Mouse (Mus musculus): ENCODE measurements around the gene Camkmt. TPM values are rescaled to one million over a fixed set of nuclear protein-coding genes. Genes with fewer than 3 reads are reported as not detected.

Camkmt gene
- total and polyA plus RNA-seq, 3 experiments: 1.6 to 5.9 TPM; not detected in 1

DNA sequence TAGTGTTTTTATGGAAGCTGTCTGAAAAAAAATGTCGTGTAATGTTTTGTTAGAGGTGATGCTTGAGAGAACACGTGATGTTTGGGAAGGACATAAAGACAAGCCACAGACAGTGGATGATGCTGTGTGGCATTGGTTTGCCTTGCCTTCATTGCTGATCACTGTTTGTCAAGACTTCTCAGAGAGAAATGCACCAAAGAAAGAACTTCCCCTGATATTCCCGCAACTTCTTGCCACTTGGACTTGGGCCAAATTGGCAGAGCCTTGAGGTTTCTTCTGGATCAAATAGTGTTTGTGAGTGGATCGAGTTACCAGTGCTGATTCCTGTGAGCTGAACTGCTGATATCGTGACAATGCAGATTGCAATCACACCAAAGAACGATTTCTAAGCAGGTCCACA lies 405.5 kb downstream of the Camkmt start:
- TF ChIP-seq TBP (IDR thresholded peaks at IDR 0.05; ENCODE audit: low read depth, low read length): no peak
- TF ChIP-seq JUND (IDR thresholded peaks at IDR 0.05; ENCODE audit: low read depth, low read length): no peak
- no peak for TF ChIP-seq POLR2AphosphoS2 (IDR thresholded peaks at IDR 0.05; ENCODE audit: low read length)
- DNase-seq (ENCODE audit: low read depth, low spot score): no peak
- Histone ChIP-seq H3K9me3 (replicated peaks; ENCODE audit: insufficient read depth, low read length) (no peaks in the 10 kb centered on the region), H3K9ac (ENCODE audit: control insufficient read depth, low read depth, low read length, poor library complexity, severe bottlenecking) (no peak overlapping the region), H3K79me2 (ENCODE audit: control insufficient read depth, insufficient read depth, low read length, poor library complexity) (no peaks in the 10 kb centered on the region), H3K4me3 (ENCODE audit: control insufficient read depth in 1 of 2, insufficient read depth in 1 of 2, low read depth in 2 of 2, low read length in 2 of 2) (no peak overlapping the region), H3K36me3 (ENCODE audit: control insufficient read depth in 1 of 2, insufficient read depth in 2 of 2, low read length in 2 of 2) (no peaks in the 10 kb centered on the region), H3K4me1 (ENCODE audit: control insufficient read depth in 1 of 2, insufficient read depth in 2 of 2, low read length in 2 of 2) (no peaks in the 10 kb centered on the region), H3K27ac (ENCODE audit: control insufficient read depth, low read depth, low read length) (no peak overlapping the region), H3K27me3 (ENCODE audit: control insufficient read depth in 1 of 2, insufficient read depth in 2 of 2, low read length in 2 of 2) (peaks cover 0 to 2% of the 10 kb centered on the region in 2 experiments; a peak in 3 of 4 replicates)

DNA sequence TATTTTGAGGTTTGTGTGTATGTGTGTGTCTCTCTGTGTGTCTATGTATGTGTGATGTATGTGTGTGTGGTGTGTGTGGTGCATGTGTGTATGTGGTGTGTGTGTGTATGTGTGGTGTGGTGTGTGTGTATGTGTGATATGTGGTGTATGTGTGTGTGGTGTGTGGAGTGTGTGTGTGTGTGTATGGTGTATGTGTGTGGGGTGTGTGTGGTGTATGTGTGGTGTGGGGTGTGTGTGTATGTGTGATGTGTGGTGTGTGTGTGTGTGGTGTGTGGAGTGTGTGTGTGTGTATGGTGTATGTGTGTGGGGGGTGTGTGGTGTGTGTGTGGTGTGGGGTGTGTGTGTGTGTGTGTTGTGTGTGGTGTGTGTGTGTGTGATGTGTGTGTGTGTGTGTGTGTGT lies 414.5 kb downstream of the Camkmt start:
- no peak for DNase-seq (ENCODE audit: low read depth, low spot score)
- TF ChIP-seq MAZ (IDR thresholded peaks at IDR 0.05; ENCODE audit: low read depth, low read length): no peak
- TF ChIP-seq HCFC1 (IDR thresholded peaks at IDR 0.05; ENCODE audit: low read depth, low read length): no peak
- no peak for TF ChIP-seq POLR2AphosphoS5 (IDR thresholded peaks at IDR 0.05; ENCODE audit: borderline replicate concordance, low read depth, low read length)
- TF ChIP-seq MXI1 (IDR thresholded peaks at IDR 0.05; ENCODE audit: low read depth, low read length): no peak
- TF ChIP-seq SIN3A (IDR thresholded peaks at IDR 0.05; ENCODE audit: low read length): no peak
- no peak for TF ChIP-seq ELF1 (IDR thresholded peaks at IDR 0.05; ENCODE audit: low read depth, low read length)
- no peak for TF ChIP-seq E2F4 (IDR thresholded peaks at IDR 0.05; ENCODE audit: borderline replicate concordance, low read depth, low read length)
- no peak for TF ChIP-seq ZC3H11A (IDR thresholded peaks at IDR 0.05; ENCODE audit: low read depth, low read length)
- no peak for TF ChIP-seq ZKSCAN1 (IDR thresholded peaks at IDR 0.05; ENCODE audit: low read depth, low read length)
- TF ChIP-seq NRF1 (IDR thresholded peaks at IDR 0.05; ENCODE audit: insufficient read depth, low read depth, low read length, poor library complexity, severe bottlenecking): no peak
- TF ChIP-seq EP300 (IDR thresholded peaks at IDR 0.05; ENCODE audit: low read depth in 1 of 2, low read length in 2 of 2): no peak
- no peak for TF ChIP-seq USF2 (IDR thresholded peaks at IDR 0.05; ENCODE audit: borderline replicate concordance in 1 of 2, insufficient read depth in 1 of 2, low read depth in 1 of 2, low read length in 2 of 2)
- TF ChIP-seq KAT2A (conservative IDR thresholded peaks at IDR 0.05; ENCODE audit: low read depth, low read length): no peak
- no peak for TF ChIP-seq NELFE (IDR thresholded peaks at IDR 0.05; ENCODE audit: low read depth, low read length)
- no peak for TF ChIP-seq GABPA (IDR thresholded peaks at IDR 0.05; ENCODE audit: low read depth, low read length)
- TF ChIP-seq CTCF (IDR thresholded peaks at IDR 0.05 in 2 of 3, conservative IDR thresholded peaks at IDR 0.05 in 1 of 3; ENCODE audit: control insufficient read depth in 1 of 3, insufficient read depth in 1 of 3, low read depth in 2 of 3, low read length in 3 of 3, poor library complexity in 1 of 3, severe bottlenecking in 1 of 3): no peak
- no peak for TF ChIP-seq ZNF384 (IDR thresholded peaks at IDR 0.05; ENCODE audit: low read depth, low read length)
- no peak for TF ChIP-seq TAL1 (IDR thresholded peaks at IDR 0.05; ENCODE audit: low read length)
- TF ChIP-seq UBTF (IDR thresholded peaks at IDR 0.05; ENCODE audit: borderline replicate concordance, insufficient read depth, low read depth, low read length): no peak
- no peaks in the 10 kb centered on the region for H3K79me2 ChIP-seq (ENCODE audit: control insufficient read depth, insufficient read depth, low read length, poor library complexity)

More for the DNA sequence above, 414.5 kb downstream of the Camkmt start:
- no peak overlapping the region for H3K27ac ChIP-seq (ENCODE audit: control insufficient read depth, low read depth, low read length)
- no peaks in the 10 kb centered on the region for H3K9me3 ChIP-seq (replicated peaks; ENCODE audit: insufficient read depth, low read length)
- peaks cover 0 to 2% of the 10 kb centered on the region in 2 experiments; a peak in 1 of 4 replicates for H3K27me3 ChIP-seq (ENCODE audit: control insufficient read depth in 1 of 2, insufficient read depth in 2 of 2, low read length in 2 of 2)
- H3K4me1 ChIP-seq (ENCODE audit: control insufficient read depth in 1 of 2, insufficient read depth in 2 of 2, low read length in 2 of 2): no peaks in the 10 kb centered on the region
- no peak overlapping the region for H3K4me3 ChIP-seq (ENCODE audit: control insufficient read depth in 1 of 2, insufficient read depth in 1 of 2, low read depth in 2 of 2, low read length in 2 of 2)
- no peaks in the 10 kb centered on the region for H3K36me3 ChIP-seq (ENCODE audit: control insufficient read depth in 1 of 2, insufficient read depth in 2 of 2, low read length in 2 of 2)
- no peak overlapping the region for H3K9ac ChIP-seq (ENCODE audit: control insufficient read depth, low read depth, low read length, poor library complexity, severe bottlenecking)
